Mouse (Mus musculus): Measurements from ENCODE around the gene Rnase1. TPM values are rescaled to one million over a fixed set of nuclear protein-coding genes. Genes with fewer than 3 reads are reported as not detected.

Rnase1 gene
- polyA plus RNA-seq (2015; fragmentation: Nextera tagmentation; extraction: Ambion mirVana), result 2.5 TPM in 1 of 2 replicates, not detected in the other

GRCm38 (mm10) chr14:51146685-51147084 lies at the start of gene Rnase1:
TSS of gene Rnase1 (minus strand) at chr14:51146785.

GRCm38 (mm10) chr14:51161976-51162375 lies 15.4 kb upstream of the Rnase1 start, which contains the start of gene Rnase2b:
TSS of gene Rnase2b (plus strand) at chr14:51162260.

DNA sequence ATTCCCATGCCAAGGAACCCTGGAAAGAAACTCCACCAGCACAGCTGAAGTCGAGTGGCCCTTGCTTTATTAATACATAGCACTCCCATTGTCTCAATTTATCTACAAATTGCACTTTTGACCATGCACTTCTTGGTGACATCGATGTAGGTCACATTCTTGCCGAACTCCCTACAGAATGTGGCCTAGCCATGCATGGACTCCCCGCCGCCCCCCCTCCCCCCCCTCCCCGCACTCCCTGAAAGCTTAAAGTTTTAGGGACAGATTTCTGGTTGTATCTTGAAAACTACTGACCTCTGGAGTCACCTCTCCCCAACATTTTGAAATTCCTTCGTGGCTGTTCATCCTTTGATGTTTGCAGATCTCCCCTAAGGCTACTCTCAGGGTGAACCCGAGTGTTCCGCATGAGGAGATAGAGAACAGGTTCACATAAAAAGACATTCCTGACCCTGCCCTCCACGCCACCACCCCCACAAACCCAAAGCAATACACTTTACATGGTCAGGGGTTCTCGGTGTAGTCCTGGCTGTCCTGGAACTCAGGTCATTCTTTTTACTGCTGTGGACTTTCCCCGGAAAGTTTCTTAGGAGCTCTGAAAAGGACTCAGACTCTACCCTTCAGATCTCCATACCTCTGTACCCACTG lies 32.5 kb downstream of the Rnase1 start, which contains the start of gene Eddm3b:
TSS of gene Eddm3b (plus strand) at position 511 of the 645 bp plus-strand sequence.

Other genes starting within 250 kb of the Rnase1 start
- 1.6 TPM in 2 replicates for gene Klhl33, start 249.3 kb downstream of the Rnase1 start, polyA plus RNA-seq (2015; fragmentation: Nextera tagmentation; extraction: Ambion mirVana)
- gene Osgep, start 221.9 kb downstream of the Rnase1 start, polyA plus RNA-seq (2015; fragmentation: Nextera tagmentation; extraction: Ambion mirVana), result 81.2 and 83.7 TPM in 2 replicates
- 79.6 and 92.0 TPM in 2 replicates for gene Apex1, start 221.8 kb downstream of the Rnase1 start, polyA plus RNA-seq (2015; fragmentation: Nextera tagmentation; extraction: Ambion mirVana)
- 21.5 and 25.8 TPM in 2 replicates for gene Pip4p1, start 215.9 kb downstream of the Rnase1 start, polyA plus RNA-seq (2015; fragmentation: Nextera tagmentation; extraction: Ambion mirVana)
- gene Pnp, start 215.7 kb downstream of the Rnase1 start, polyA plus RNA-seq (2015; fragmentation: Nextera tagmentation; extraction: Ambion mirVana), result 16.5 and 29.1 TPM in 2 replicates
- gene Gm49342, start 202.3 kb downstream of the Rnase1 start, polyA plus RNA-seq (2015; fragmentation: Nextera tagmentation; extraction: Ambion mirVana), result not detected in 2 replicates
- 0.85 TPM in 1 of 2 replicates, not detected in the other for gene Pnp2, start 190.8 kb downstream of the Rnase1 start, polyA plus RNA-seq (2015; fragmentation: Nextera tagmentation; extraction: Ambion mirVana)
- gene Rnase10, start 139.0 kb downstream of the Rnase1 start, polyA plus RNA-seq (2015; fragmentation: Nextera tagmentation; extraction: Ambion mirVana), result 0.37 and 0.39 TPM in 2 replicates
- gene Rnase9, start 104.9 kb downstream of the Rnase1 start, polyA plus RNA-seq (2015; fragmentation: Nextera tagmentation; extraction: Ambion mirVana), result not detected in 2 replicates
- gene Rnase11, start 96.6 kb downstream of the Rnase1 start, polyA plus RNA-seq (2015; fragmentation: Nextera tagmentation; extraction: Ambion mirVana), result not detected in 2 replicates
- gene Rnase12, start 89.1 kb downstream of the Rnase1 start, polyA plus RNA-seq (2015; fragmentation: Nextera tagmentation; extraction: Ambion mirVana), result 0.31 TPM in 1 of 2 replicates, not detected in the other
- gene Olfr750, start 72.3 kb downstream of the Rnase1 start, polyA plus RNA-seq (2015; fragmentation: Nextera tagmentation; extraction: Ambion mirVana), result not detected in 2 replicates
- gene Rnase4, start 55.7 kb downstream of the Rnase1 start, polyA plus RNA-seq (2015; fragmentation: Nextera tagmentation; extraction: Ambion mirVana), result 57.8 and 74.4 TPM in 2 replicates
- 8.0 and 8.7 TPM in 2 replicates for gene Ang, start 55.6 kb downstream of the Rnase1 start, polyA plus RNA-seq (2015; fragmentation: Nextera tagmentation; extraction: Ambion mirVana)
- not detected in 2 replicates for gene Eddm3b, start 32.4 kb downstream of the Rnase1 start, polyA plus RNA-seq (2015; fragmentation: Nextera tagmentation; extraction: Ambion mirVana)
- 0.44 and 0.60 TPM in 2 replicates for gene Rnase6, start 22.9 kb downstream of the Rnase1 start, polyA plus RNA-seq (2015; fragmentation: Nextera tagmentation; extraction: Ambion mirVana)
- not detected in 2 replicates for gene Rnase2b, start 15.5 kb upstream of the Rnase1 start, polyA plus RNA-seq (2015; fragmentation: Nextera tagmentation; extraction: Ambion mirVana)
- gene Ang2, start 52.4 kb upstream of the Rnase1 start, polyA plus RNA-seq (2015; fragmentation: Nextera tagmentation; extraction: Ambion mirVana), result not detected in 2 replicates
- gene Ear14, start 56.6 kb upstream of the Rnase1 start, polyA plus RNA-seq (2015; fragmentation: Nextera tagmentation; extraction: Ambion mirVana), result not detected in 2 replicates
- gene Rnase2a, start 109.3 kb upstream of the Rnase1 start, polyA plus RNA-seq (2015; fragmentation: Nextera tagmentation; extraction: Ambion mirVana), result not detected in 2 replicates
- gene Gm7247, start 215.0 kb upstream of the Rnase1 start, polyA plus RNA-seq (2015; fragmentation: Nextera tagmentation; extraction: Ambion mirVana), result not detected in 2 replicates

Data from skeletal muscle tissue, postnatal 0 days (tissue).